Mouse (Mus musculus) mouse embryonic stem cell (cell line): ENCODE data around the gene Gimap8.
"Not testable (repeated sequence)": the region's sequence is repeated elsewhere in the genome, so short reads cannot be mapped to it uniquely, and the experiment has no call there.

Experiments used
- in situ Hi-C, 2 experiments: fragments of 300-500 bp; cut with MboI; formaldehyde crosslinking; loops; 1 replicate in 1 of 2; 3 replicates in 1 of 2; pipeline ENCODE4 v1.14.3; 2019 to 2020; ENCODE audit warnings: low sequenced_read_pairs in 2 of 2, low pct_unique_long_range_greater_than_20kb in 1 of 2, mixed read lengths in 1 of 2; ENCODE audit not compliant: unreplicated experiment in 1 of 2

Gene Gimap8

DNA sequence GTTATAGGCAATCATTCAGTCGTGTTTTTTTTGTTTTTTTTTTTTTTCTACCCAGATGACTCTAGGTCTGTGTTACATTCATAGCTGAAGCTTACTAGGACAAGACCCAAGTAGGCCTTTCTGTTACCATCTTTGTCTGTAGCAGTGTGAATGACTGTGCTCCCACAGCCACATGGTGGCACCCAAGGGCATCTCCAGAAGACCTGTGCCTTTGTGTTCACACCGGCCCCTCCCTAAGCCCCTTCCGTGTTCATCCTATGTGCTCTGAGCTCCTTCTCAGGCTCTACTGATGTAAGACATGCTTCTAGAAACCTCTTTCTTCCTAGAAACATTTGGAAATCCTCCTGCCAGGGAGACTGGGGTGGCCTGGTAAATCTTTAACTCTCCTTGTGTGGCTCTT lies at the start of gene Gimap8:
Gene Gimap8 (plus strand): TSS at position 240 of the 400 bp plus-strand sequence.
- in situ Hi-C loops, result loop anchor here in 1 of 2 experiments (10.0 kb wide), 1 partner anchor 118 kb away; no protein-coding TSS in a partner anchor

GRCm38 (mm10) chr6:48600594-48600993 lies 46.4 kb upstream of the Gimap8 start:
- in situ Hi-C loops, result no loop called here

DNA sequence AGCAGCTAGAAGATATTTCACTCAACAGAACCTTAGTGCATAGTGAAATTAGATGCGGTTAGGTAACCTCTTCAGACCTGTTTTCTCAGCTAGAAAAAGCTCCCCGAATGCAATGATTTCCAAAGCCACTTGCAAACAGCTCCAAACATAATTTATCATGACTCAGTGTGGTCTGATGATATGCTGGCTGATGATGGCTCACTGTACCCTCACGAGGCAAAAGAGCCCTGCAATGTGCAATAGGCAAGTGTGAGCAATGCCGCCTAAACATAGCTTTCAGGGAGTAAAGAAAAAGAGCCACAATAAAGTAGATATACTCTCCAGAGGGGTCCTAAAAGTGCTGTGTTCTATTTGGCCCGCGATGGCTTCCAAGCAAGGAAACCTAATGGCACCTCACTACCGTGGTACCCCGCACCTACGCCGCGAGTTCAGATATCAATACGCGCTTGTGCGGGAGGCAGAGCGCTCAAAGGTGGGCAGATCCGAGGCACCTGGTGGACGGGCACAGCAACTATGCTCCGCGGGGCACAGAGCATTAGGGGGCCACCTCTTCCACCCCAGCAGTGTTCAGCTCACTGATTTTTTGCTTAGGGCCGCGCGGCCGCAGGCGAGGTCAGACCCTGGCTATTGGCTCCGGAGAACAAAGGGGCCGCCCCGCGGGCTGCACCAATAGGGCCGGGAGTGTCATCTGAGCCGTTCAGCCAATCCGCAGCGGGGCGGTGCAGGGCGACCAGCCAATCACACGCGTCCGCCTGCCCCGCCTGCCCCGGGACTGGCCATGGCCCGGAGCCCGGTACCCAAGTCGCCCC lies 45.6 kb upstream of the Gimap8 start, which contains the start of gene Zfp775:
Gene Zfp775 (plus strand): TSS at position 793 of the 809 bp plus-strand sequence.
- in situ Hi-C loops, result no loop called here

DNA sequence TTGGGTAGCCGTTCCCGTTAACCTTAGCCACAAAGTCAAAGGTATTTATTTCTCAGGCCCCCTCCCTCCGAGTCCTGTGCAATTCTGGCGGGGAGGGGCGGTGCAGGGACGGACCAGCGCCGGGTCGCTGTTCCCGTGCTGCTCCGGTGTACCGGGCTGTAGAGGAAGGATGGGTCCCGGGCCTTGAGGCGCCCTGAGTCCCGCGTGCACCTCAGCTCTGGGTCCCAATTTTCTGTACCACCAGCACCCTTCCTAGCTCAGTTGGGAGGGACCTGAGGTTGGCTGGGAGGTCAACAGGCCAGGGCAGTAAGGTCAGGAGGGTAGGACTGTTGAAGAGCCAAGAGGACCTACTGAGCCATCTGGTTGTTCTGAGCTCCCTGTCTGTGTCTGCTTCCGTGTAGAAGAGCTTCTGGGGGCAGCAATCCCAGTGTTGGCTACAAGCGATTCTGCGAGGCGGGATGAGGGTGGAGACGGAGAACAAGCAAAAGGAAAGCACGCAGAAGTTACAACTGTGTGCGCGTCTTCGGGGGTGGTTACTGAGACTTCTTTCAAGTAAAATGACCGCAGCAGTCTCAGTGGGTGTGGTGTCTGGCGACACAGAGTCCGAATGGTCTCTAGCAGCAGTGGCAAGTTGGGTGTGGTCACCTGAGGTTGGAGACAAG lies 44.8 kb upstream of the Gimap8 start:
- in situ Hi-C loops, result no loop called here

DNA sequence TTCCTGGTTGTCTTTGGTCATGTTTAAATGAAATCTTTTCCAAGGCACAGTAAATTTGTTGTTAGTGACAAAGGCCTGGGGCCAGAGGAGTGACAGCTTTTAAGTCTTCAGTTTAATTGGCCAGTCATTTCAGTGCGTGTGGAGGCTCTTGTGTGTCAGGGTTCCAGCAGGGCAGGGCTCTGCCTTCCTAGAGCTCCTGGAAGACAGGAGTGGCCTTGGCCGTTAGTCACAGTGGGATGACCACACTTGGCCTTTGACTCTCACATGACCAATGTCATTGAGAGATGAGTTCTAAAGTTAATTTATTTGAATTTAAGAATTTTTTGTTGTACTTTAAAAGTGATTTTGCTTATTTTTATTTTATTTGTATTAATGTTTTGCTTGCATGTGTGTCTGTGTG lies 38.9 kb upstream of the Gimap8 start:
- in situ Hi-C loops, result no loop called here

DNA sequence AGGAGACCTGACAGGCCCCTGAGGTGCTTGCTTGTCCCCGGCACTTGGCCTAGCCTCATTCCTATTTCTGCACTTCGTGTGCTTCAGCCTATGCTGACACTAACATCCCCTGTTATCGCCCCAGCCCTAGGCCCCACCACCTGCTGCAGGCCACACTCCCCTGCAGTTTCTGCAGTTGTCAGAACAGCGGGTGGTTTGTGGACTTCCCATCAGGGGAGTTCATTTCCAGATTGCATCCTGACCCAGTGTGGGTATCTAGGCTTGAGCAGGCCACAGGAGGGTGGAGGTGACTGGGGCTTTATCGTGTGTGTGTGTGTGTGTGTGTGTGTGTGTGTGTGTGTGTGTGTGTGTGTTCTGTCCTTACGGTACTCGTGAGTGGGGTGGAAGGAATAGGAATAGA lies 37.5 kb upstream of the Gimap8 start:
- in situ Hi-C loops, result no loop called here

GRCm38 (mm10) chr6:48610657-48611056 lies 36.4 kb upstream of the Gimap8 start:
- in situ Hi-C loops, result no loop called here

DNA sequence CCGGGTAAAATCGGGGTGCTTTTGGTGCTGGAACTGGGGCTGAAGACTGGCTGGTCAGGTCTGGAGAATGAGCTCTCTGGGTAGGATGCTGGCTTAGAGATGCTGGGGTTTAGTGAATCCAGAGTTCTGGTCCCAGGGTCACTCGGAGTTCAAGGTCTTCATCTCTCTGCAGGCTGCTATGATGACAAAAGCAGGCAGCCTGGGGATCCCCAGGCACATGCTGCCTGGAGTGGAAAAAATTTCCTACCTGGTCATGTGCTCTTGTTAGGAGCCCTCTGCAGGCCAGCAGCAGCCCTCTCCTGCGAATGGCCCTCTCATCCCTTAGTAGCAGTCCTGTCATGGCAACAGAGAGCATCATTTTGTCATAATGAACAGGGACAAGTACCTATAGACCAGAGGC lies 33.6 kb upstream of the Gimap8 start:
- in situ Hi-C loops, result no loop called here

DNA sequence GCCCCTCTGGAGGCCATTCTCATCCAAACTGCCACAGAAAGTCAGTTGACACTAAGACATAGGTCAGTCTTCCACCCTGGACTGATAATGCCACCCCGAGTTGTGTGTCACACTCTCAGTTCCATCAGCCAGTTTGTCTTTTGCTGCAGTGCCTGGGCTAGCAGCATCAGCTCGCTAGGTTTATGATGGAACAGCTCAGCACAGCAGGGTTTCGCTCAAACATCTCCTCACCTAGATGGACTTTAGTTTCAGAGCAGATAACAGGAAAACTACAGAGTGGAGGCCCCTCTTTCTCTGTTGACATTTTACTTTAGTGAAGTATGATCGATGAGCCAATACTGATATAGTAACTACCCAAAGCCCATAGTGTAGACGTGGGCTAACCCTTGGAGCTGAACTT lies 32.3 kb upstream of the Gimap8 start:
- in situ Hi-C loops, result no loop called here

GRCm38 (mm10) chr6:48620031-48620430 lies 27.0 kb upstream of the Gimap8 start:
- in situ Hi-C loops, result no loop called here

GRCm38 (mm10) chr6:48622186-48622843 lies 24.7 kb upstream of the Gimap8 start:
- in situ Hi-C loops, result not testable (repeated sequence)

DNA sequence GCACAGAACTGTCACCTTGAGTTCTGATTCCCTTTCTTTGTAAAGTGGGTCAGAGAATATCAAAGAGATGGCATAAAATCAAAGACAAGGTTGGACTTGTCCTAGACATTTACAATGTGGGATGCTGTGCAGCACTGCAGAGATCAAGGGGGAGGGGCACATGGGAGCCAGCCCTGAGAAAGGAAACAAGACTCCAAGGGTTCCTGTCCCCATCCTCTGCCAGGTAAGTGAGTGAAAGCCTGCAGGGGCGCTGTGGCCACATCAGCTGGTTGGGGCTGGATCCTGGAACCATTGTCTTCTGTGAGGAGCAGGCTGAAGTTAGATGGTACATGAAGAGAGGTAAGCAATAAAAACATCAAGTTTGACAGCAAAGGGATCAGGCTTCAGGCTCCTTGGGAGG lies 23.6 kb upstream of the Gimap8 start:
- in situ Hi-C loops, result no loop called here

DNA sequence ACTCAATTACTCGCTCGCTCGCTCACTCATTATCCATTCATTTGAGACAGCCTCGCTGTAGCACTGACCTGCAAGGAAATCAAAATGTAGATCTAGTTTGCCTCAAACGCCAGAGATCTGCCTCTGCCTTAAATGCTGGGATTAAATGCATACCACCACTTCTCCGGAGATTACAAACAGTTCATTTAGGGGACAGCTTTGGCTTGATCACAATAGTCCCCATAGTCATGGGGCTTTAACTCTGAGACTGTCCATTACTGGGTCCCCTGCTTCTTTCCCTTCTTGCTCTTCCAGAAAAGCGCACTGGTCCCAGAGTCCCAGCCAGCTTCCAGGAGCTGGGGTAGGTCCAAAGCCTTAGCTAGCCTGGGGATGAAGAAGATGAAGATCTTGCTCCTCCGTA lies 20.6 kb upstream of the Gimap8 start, which contains the start of gene AI854703:
Gene AI854703 (plus strand): TSS at position 301 of the 400 bp plus-strand sequence.
- in situ Hi-C loops, result no loop called here

- in situ Hi-C loops, result no loop called here
These were observed 20.1 kb upstream of the Gimap8 start for GRCm38 (mm10) chr6:48626984-48627383.

GRCm38 (mm10) chr6:48627511-48627924 lies 19.5 kb upstream of the Gimap8 start:
- in situ Hi-C loops, result no loop called here

GRCm38 (mm10) chr6:48628377-48628776 lies 18.7 kb upstream of the Gimap8 start:
- in situ Hi-C loops, result no loop called here

- in situ Hi-C loops, result no loop called here
These were observed 18.0 kb upstream of the Gimap8 start for GRCm38 (mm10) chr6:48628808-48629660.

- in situ Hi-C loops, result loop anchor here in 1 of 2 experiments (10.0 kb wide), 1 partner anchor 85 kb away; no protein-coding TSS in a partner anchor
These were observed 17.4 kb upstream of the Gimap8 start for GRCm38 (mm10) chr6:48629661-48630034.
